Mouse (Mus musculus) E14TG2a.4 (cell line): ENCODE data around the gene Galnt7.

Source experiments
- CTCF ChIP-seq: conservative IDR thresholded peaks from 2 replicates; pipeline ENCODE4 v1.5.1; 2014; ENCODE audit warnings: low read length
- NANOG ChIP-seq: IDR thresholded peaks from 2 replicates; pipeline ENCODE4 v1.6.1; 2014; ENCODE audit warnings: borderline replicate concordance, low read length, mixed read lengths

DNA sequence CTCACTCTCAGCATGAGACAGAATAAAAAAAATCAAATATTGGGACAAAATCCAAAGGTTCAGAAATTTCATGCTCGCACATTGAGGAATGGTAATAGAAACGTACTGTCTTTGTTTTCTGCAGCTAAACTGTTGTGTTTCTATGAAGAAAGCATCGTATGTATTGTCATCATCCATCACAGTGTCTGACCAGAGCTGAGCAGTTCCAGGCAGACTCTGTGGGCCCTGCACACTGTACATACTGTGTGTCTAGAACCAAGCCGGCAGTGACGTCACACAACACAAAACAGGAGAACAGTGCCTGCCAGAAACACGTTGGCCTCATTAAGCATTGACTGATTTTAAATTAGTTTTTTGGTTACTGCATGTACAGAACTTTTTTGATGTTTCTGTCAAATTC lies 82.9 kb downstream of the Galnt7 start:
- TF ChIP-seq CTCF: no peak
- no peak for TF ChIP-seq NANOG
